Mouse (Mus musculus): ENCODE results near the gene Fam149a. TPM values are rescaled to one million over a fixed set of nuclear protein-coding genes. Genes with fewer than 3 reads are reported as not detected.
A peak's percentile ranks its signal among the peaks of the same experiment; 100 is the strongest.

Fam149a gene
- 1 to 10 TPM in 1 of 26 experiments, under 1 TPM in 16, not detected in 9; 0.16 to 2.1 (median 0.34) TPM for total RNA-seq (2018; cell fraction: chromatin; rRNA removed)
- 1 to 10 TPM in 21 of 26 experiments, under 1 TPM in 5; 0.74 to 1.5 (median 1.1) TPM for total RNA-seq (2018; cell fraction: cytosol; rRNA removed)
- total RNA-seq (2018; cell fraction: nucleus; rRNA removed): 1 to 10 TPM in 1 of 26 experiments, under 1 TPM in 24, not detected in 1; 0.24 to 1.8 (median 0.48) TPM
- polyA plus RNA-seq (2018): 0.52 to 2.2 TPM (median 1.2 TPM) in 3 replicates

GRCm38 (mm10) chr8:45381963-45382347 lies at the start of gene Fam149a:
Gene Fam149a, minus strand, starts transcription at chr8:45382291.
- no peak within 1 kb of the TSS for H3K27ac ChIP-seq
- H3K79me2 ChIP-seq (ENCODE audit: inconsistent target): no peaks in the 10 kb centered on the region
- 27% methylated on average over 6 of the region's 6 CpGs for WGBS (ENCODE audit: missing documents)
- H3K36me3 ChIP-seq (ENCODE audit: inconsistent target): no peaks in the 10 kb centered on the region
- H3K4me3 ChIP-seq (ENCODE audit: inconsistent target): no peak within 1 kb of the TSS

- Histone ChIP-seq H3K79me2 (ENCODE audit: inconsistent target) (no peaks in the 10 kb centered on the region), H3K36me3 (ENCODE audit: inconsistent target) (no peaks in the 10 kb centered on the region), H3K4me3 (ENCODE audit: inconsistent target) (no peak overlapping the region), H3K27ac (no peak overlapping the region)
- 90% methylated on average over 7 of the region's 7 CpGs for WGBS (ENCODE audit: missing documents)
Observed at GRCm38 (mm10) chr8:45420151-45420550, 38.1 kb upstream of the Fam149a start.

- Histone ChIP-seq H3K27ac (peak overlapping the region; percentile 33), H3K36me3 (ENCODE audit: inconsistent target) (no peaks in the 10 kb centered on the region), H3K4me3 (ENCODE audit: inconsistent target) (no peak overlapping the region), H3K79me2 (ENCODE audit: inconsistent target) (no peaks in the 10 kb centered on the region)
- 5% methylated on average over 7 of the region's 7 CpGs for WGBS (ENCODE audit: missing documents)
Observed at GRCm38 (mm10) chr8:45414965-45415364, 32.9 kb upstream of the Fam149a start.

GRCm38 (mm10) chr8:45410882-45411281 lies 28.8 kb upstream of the Fam149a start, which contains the start of gene Tlr3:
Gene Tlr3, minus strand, starts transcription at chr8:45411080.
- Histone ChIP-seq H3K4me3 (ENCODE audit: inconsistent target) (peak within 1 kb of the TSS; percentile 62), H3K36me3 (ENCODE audit: inconsistent target) (no peaks in the 10 kb centered on the region), H3K27ac (peak within 1 kb of the TSS; percentile 71), H3K79me2 (ENCODE audit: inconsistent target) (no peaks in the 10 kb centered on the region; the same call in 1 of the 2 replicates)
- WGBS (ENCODE audit: missing documents): 61% methylated on average over 2 of the region's 2 CpGs

- H3K79me2 ChIP-seq (ENCODE audit: inconsistent target): no peaks in the 10 kb centered on the region; the same call in 1 of the 2 replicates
- 7% methylated on average over 18 of the region's 18 CpGs for WGBS (ENCODE audit: missing documents)
- H3K4me3 ChIP-seq (ENCODE audit: inconsistent target): peak overlapping the region; percentile 62
- no peaks in the 10 kb centered on the region for H3K36me3 ChIP-seq (ENCODE audit: inconsistent target)
- H3K27ac ChIP-seq: peak overlapping the region; percentile 71
Observed at GRCm38 (mm10) chr8:45410146-45410880, 28.2 kb upstream of the Fam149a start.

- no peaks in the 10 kb centered on the region; the same call in 1 of the 2 replicates for H3K79me2 ChIP-seq (ENCODE audit: inconsistent target)
- H3K27ac ChIP-seq: peak overlapping the region; percentile 71
- 19% methylated on average over 3 of the region's 4 CpGs for WGBS (ENCODE audit: missing documents)
- H3K36me3 ChIP-seq (ENCODE audit: inconsistent target): no peaks in the 10 kb centered on the region
- H3K4me3 ChIP-seq (ENCODE audit: inconsistent target): peak overlapping the region; percentile 62
Observed at GRCm38 (mm10) chr8:45409702-45410101, 27.6 kb upstream of the Fam149a start.

GRCm38 (mm10) chr8:45383250-45383649 lies 1.2 kb upstream of the Fam149a start:
- no peak overlapping the region for H3K27ac ChIP-seq
- H3K36me3 ChIP-seq (ENCODE audit: inconsistent target): no peaks in the 10 kb centered on the region
- H3K4me3 ChIP-seq (ENCODE audit: inconsistent target): no peak overlapping the region
- WGBS (ENCODE audit: missing documents): 64% methylated on average over 1 of the region's 1 CpGs
- H3K79me2 ChIP-seq (ENCODE audit: inconsistent target): no peaks in the 10 kb centered on the region

GRCm38 (mm10) chr8:45381075-45381962 lies 772 bp downstream of the Fam149a start:
- no peaks in the 10 kb centered on the region for H3K79me2 ChIP-seq (ENCODE audit: inconsistent target)
- H3K4me3 ChIP-seq (ENCODE audit: inconsistent target): no peak overlapping the region
- no peaks in the 10 kb centered on the region for H3K36me3 ChIP-seq (ENCODE audit: inconsistent target)
- WGBS (ENCODE audit: missing documents): 11% methylated on average over 38 of the region's 38 CpGs
- H3K27ac ChIP-seq: no peak overlapping the region

GRCm38 (mm10) chr8:45380598-45380997 lies 1.5 kb downstream of the Fam149a start:
- Histone ChIP-seq H3K27ac (no peak overlapping the region), H3K4me3 (ENCODE audit: inconsistent target) (no peak overlapping the region), H3K79me2 (ENCODE audit: inconsistent target) (no peaks in the 10 kb centered on the region), H3K36me3 (ENCODE audit: inconsistent target) (no peaks in the 10 kb centered on the region)
- WGBS (ENCODE audit: missing documents): 46% methylated on average over 4 of the region's 4 CpGs

- Histone ChIP-seq H3K36me3 (ENCODE audit: inconsistent target) (no peaks in the 10 kb centered on the region), H3K27ac (no peak overlapping the region), H3K79me2 (ENCODE audit: inconsistent target) (no peaks in the 10 kb centered on the region), H3K4me3 (ENCODE audit: inconsistent target) (no peak overlapping the region)
- 86% methylated on average over 3 of the region's 3 CpGs for WGBS (ENCODE audit: missing documents)
Observed at GRCm38 (mm10) chr8:45374071-45374470, 8.0 kb downstream of the Fam149a start.

GRCm38 (mm10) chr8:45367154-45367553 lies 14.9 kb downstream of the Fam149a start:
- 0% methylated on average over 1 of the region's 1 CpGs for WGBS (ENCODE audit: missing documents)
- H3K79me2 ChIP-seq (ENCODE audit: inconsistent target): no peaks in the 10 kb centered on the region
- H3K36me3 ChIP-seq (ENCODE audit: inconsistent target): no peaks in the 10 kb centered on the region
- no peak overlapping the region for H3K4me3 ChIP-seq (ENCODE audit: inconsistent target)
- H3K27ac ChIP-seq: no peak overlapping the region

GRCm38 (mm10) chr8:45363220-45363619 lies 18.9 kb downstream of the Fam149a start:
- WGBS (ENCODE audit: missing documents): 100% methylated on average over 1 of the region's 1 CpGs
- Histone ChIP-seq H3K79me2 (ENCODE audit: inconsistent target) (no peaks in the 10 kb centered on the region), H3K36me3 (ENCODE audit: inconsistent target) (no peaks in the 10 kb centered on the region), H3K27ac (no peak overlapping the region), H3K4me3 (ENCODE audit: inconsistent target) (no peak overlapping the region)

GRCm38 (mm10) chr8:45362323-45362722 lies 19.8 kb downstream of the Fam149a start:
- H3K27ac ChIP-seq: no peak overlapping the region
- 65% methylated on average over 6 of the region's 6 CpGs for WGBS (ENCODE audit: missing documents)
- H3K36me3 ChIP-seq (ENCODE audit: inconsistent target): no peaks in the 10 kb centered on the region
- no peaks in the 10 kb centered on the region for H3K79me2 ChIP-seq (ENCODE audit: inconsistent target)
- H3K4me3 ChIP-seq (ENCODE audit: inconsistent target): no peak overlapping the region

GRCm38 (mm10) chr8:45359091-45359605 lies 22.9 kb downstream of the Fam149a start:
- H3K79me2 ChIP-seq (ENCODE audit: inconsistent target): no peaks in the 10 kb centered on the region
- no peaks in the 10 kb centered on the region for H3K36me3 ChIP-seq (ENCODE audit: inconsistent target)
- no peak overlapping the region for H3K27ac ChIP-seq
- no peak overlapping the region for H3K4me3 ChIP-seq (ENCODE audit: inconsistent target)
- WGBS (ENCODE audit: missing documents): 77% methylated on average over 6 of the region's 6 CpGs
